Mouse (Mus musculus) embryonic facial prominence, embryonic 15.5 days (tissue): ENCODE measurements around the gene Actn1. TPM values are rescaled to one million over a fixed set of nuclear protein-coding genes. Genes with fewer than 3 reads are reported as not detected.

ENCODE experiments used
- ATAC-seq: fragments of 200-750 bp; cut with Nextera tagmentation; 2 replicates; pipeline ENCODE4 v1.8.0; 2017; ENCODE audit warnings: low read depth, moderate TSS enrichment; ENCODE audit not compliant: insufficient number of reproducible peaks, low FRiP score, low TSS enrichment
- H3K27ac ChIP-seq: fragments of 300-500 bp; sonication (generic); replicated peaks from 2 replicates; pipeline ENCODE4 v1.5.1; 2015; ENCODE audit warnings: mild to moderate bottlenecking, inconsistent platforms
- H3K27me3 ChIP-seq: fragments of 300-500 bp; sonication (generic); 2 replicates; pipeline ENCODE4 v1.6.1; 2015; ENCODE audit warnings: inconsistent platforms
- H3K36me3 ChIP-seq: fragments of 300-500 bp; sonication (generic); 2 replicates; pipeline ENCODE4 v1.6.1; 2015; ENCODE audit warnings: mild to moderate bottlenecking, inconsistent platforms
- H3K4me1 ChIP-seq: fragments of 300-500 bp; sonication (generic); 2 replicates; pipeline ENCODE4 v1.6.1; 2015; ENCODE audit warnings: inconsistent platforms
- H3K4me2 ChIP-seq: fragments of 300-500 bp; sonication (generic); replicated peaks from 2 replicates; pipeline ENCODE4 v1.6.1; 2015; ENCODE audit warnings: mild to moderate bottlenecking, inconsistent platforms
- H3K4me3 ChIP-seq: fragments of 300-500 bp; sonication (generic); replicated peaks from 2 replicates; pipeline ENCODE4 v1.5.1; 2015; ENCODE audit warnings: mild to moderate bottlenecking, inconsistent platforms
- H3K9ac ChIP-seq: fragments of 300-500 bp; sonication (generic); 2 replicates; pipeline ENCODE4 v1.6.1; 2015; ENCODE audit warnings: inconsistent platforms
- H3K9me3 ChIP-seq: fragments of 300-500 bp; sonication (generic); replicated peaks from 2 replicates; pipeline ENCODE4 v1.6.1; 2016; ENCODE audit warnings: inconsistent platforms
- WGBS: fragments of 180-500 bp; shearing (Covaris S2); methylation state at CpG from one replicate; pipeline ENCODE4 v1.1.7; 2015; 5-methylcytosine and 5-hydroxymethylcytosine counted together
- polyA plus RNA-seq: library from polyadenylated mRNA; unstranded; fragments of >200 nt; fragmentation: Nextera tagmentation; extraction: Ambion mirVana; gene quantifications from 2 replicates; pipeline ENCODE4 v1.2.1, GENCODE M21; 2015

Actn1 gene
- polyA plus RNA-seq, 1 experiment from 2014 or later, result 35.6 TPM

- no peak for ATAC-seq
- Histone ChIP-seq H3K9ac (no peak overlapping the region), H3K36me3 (peaks cover 15% of the 10 kb centered on the region), H3K9me3 (no peaks in the 10 kb centered on the region), H3K27me3 (no peaks in the 10 kb centered on the region), H3K4me3 (no peak overlapping the region), H3K27ac (no peak overlapping the region), H3K4me2 (no peak overlapping the region), H3K4me1 (peaks cover 26% of the 10 kb centered on the region)
- WGBS, result 51% methylated on average over 3 of the region's 3 CpGs
These were observed 21.6 kb downstream of the Actn1 start for GRCm38 (mm10) chr12:80238523-80238922.

GRCm38 (mm10) chr12:80235295-80235694 lies 24.9 kb downstream of the Actn1 start:
- Histone ChIP-seq H3K27me3 (no peaks in the 10 kb centered on the region), H3K4me3 (no peak overlapping the region), H3K36me3 (peaks cover 15% of the 10 kb centered on the region), H3K4me2 (no peak overlapping the region), H3K27ac (no peak overlapping the region), H3K9ac (no peak overlapping the region), H3K9me3 (no peaks in the 10 kb centered on the region), H3K4me1 (peaks cover 45% of the 10 kb centered on the region)
- WGBS, result 91% methylated on average over 1 of the region's 1 CpGs
- no peak for ATAC-seq

GRCm38 (mm10) chr12:80234226-80234625 lies 25.9 kb downstream of the Actn1 start:
- Histone ChIP-seq H3K9ac (no peak overlapping the region), H3K27me3 (no peaks in the 10 kb centered on the region), H3K4me3 (no peak overlapping the region), H3K4me2 (no peak overlapping the region), H3K9me3 (no peaks in the 10 kb centered on the region), H3K27ac (no peak overlapping the region), H3K36me3 (peaks cover 15% of the 10 kb centered on the region), H3K4me1 (peaks cover 50% of the 10 kb centered on the region)
- ATAC-seq, result no peak
- WGBS, result 92% methylated on average over 3 of the region's 3 CpGs

- Histone ChIP-seq H3K4me2 (no peak overlapping the region), H3K27ac (peak overlapping the region; percentile 22; the same call in 1 of the 2 replicates), H3K9ac (no peak overlapping the region), H3K4me3 (no peak overlapping the region), H3K36me3 (peaks cover 15% of the 10 kb centered on the region), H3K9me3 (no peaks in the 10 kb centered on the region), H3K27me3 (no peaks in the 10 kb centered on the region), H3K4me1 (peaks cover 52% of the 10 kb centered on the region)
- ATAC-seq, result no peak
- WGBS, result 90% methylated on average over 4 of the region's 4 CpGs
These were observed 27.3 kb downstream of the Actn1 start for GRCm38 (mm10) chr12:80232840-80233218.

GRCm38 (mm10) chr12:80232076-80232839 lies 27.9 kb downstream of the Actn1 start:
- Histone ChIP-seq H3K9me3 (no peaks in the 10 kb centered on the region), H3K36me3 (peaks cover 15% of the 10 kb centered on the region), H3K4me2 (no peak overlapping the region), H3K27me3 (no peaks in the 10 kb centered on the region), H3K9ac (no peak overlapping the region), H3K27ac (peak overlapping the region; percentile 93; the same call in 1 of the 2 replicates), H3K4me3 (no peak overlapping the region), H3K4me1 (peaks cover 53% of the 10 kb centered on the region)
- ATAC-seq, result no peak
- WGBS, result 67% methylated on average over 9 of the region's 9 CpGs

GRCm38 (mm10) chr12:80231317-80231716 lies 28.9 kb downstream of the Actn1 start:
- ATAC-seq, result no peak
- H3K9me3 ChIP-seq, result no peaks in the 10 kb centered on the region
- H3K9ac ChIP-seq, result no peak overlapping the region
- H3K36me3 ChIP-seq, result peaks cover 15% of the 10 kb centered on the region
- WGBS, result 14% methylated on average over 5 of the region's 5 CpGs
- H3K4me2 ChIP-seq, result peak overlapping the region; percentile 37; the same call in 1 of the 2 replicates
- peak overlapping the region; percentile 93 for H3K27ac ChIP-seq
- H3K4me3 ChIP-seq, result no peak overlapping the region
- no peaks in the 10 kb centered on the region for H3K27me3 ChIP-seq
- H3K4me1 ChIP-seq, result peaks cover 58% of the 10 kb centered on the region

- WGBS, result 33% methylated on average over 5 of the region's 5 CpGs
- Histone ChIP-seq H3K9ac (no peak overlapping the region), H3K9me3 (no peaks in the 10 kb centered on the region), H3K4me1 (peaks cover 62% of the 10 kb centered on the region), H3K4me2 (peak overlapping the region; percentile 37), H3K4me3 (0 out of 2 replicates have a peak overlapping the region, but pooled peaks have one; percentile 6), H3K36me3 (peaks cover 15% of the 10 kb centered on the region), H3K27me3 (no peaks in the 10 kb centered on the region), H3K27ac (peak overlapping the region; percentile 93)
- ATAC-seq, result no peak
These were observed 29.3 kb downstream of the Actn1 start for GRCm38 (mm10) chr12:80230854-80231253.

GRCm38 (mm10) chr12:80230111-80230700 lies 30.0 kb downstream of the Actn1 start:
- H3K9me3 ChIP-seq, result no peaks in the 10 kb centered on the region
- 3% methylated on average over 10 of the region's 10 CpGs for WGBS
- H3K9ac ChIP-seq, result no peak overlapping the region
- H3K36me3 ChIP-seq, result peaks cover 15% of the 10 kb centered on the region
- peak overlapping the region; percentile 93 for H3K27ac ChIP-seq
- peak; percentile 85 for ATAC-seq
- peak overlapping the region; percentile 37 for H3K4me2 ChIP-seq
- peaks cover 68% of the 10 kb centered on the region for H3K4me1 ChIP-seq
- H3K4me3 ChIP-seq, result peak overlapping the region; percentile 6; the same call in 1 of the 2 replicates
- no peaks in the 10 kb centered on the region for H3K27me3 ChIP-seq

- Histone ChIP-seq H3K4me1 (peaks cover 78% of the 10 kb centered on the region), H3K36me3 (peaks cover 7% of the 10 kb centered on the region; the same call in 1 of the 2 replicates)
These were observed 31.0 kb downstream of the Actn1 start for GRCm38 (mm10) chr12:80229010-80229800.

GRCm38 (mm10) chr12:80228356-80228755 lies 31.8 kb downstream of the Actn1 start:
- Histone ChIP-seq H3K27ac (peak overlapping the region; percentile 52), H3K9me3 (no peaks in the 10 kb centered on the region), H3K9ac (no peak overlapping the region), H3K27me3 (no peaks in the 10 kb centered on the region), H3K4me1 (peaks cover 86% of the 10 kb centered on the region), H3K4me2 (no peak overlapping the region), H3K4me3 (no peak overlapping the region), H3K36me3 (no peaks in the 10 kb centered on the region)
- WGBS, result 75% methylated on average over 5 of the region's 5 CpGs
- no peak for ATAC-seq

More at GRCm38 (mm10) chr12:80229010-80229800, 31.0 kb downstream of the Actn1 start:
- H3K27me3 ChIP-seq, result no peaks in the 10 kb centered on the region
- H3K27ac ChIP-seq, result peak overlapping the region; percentile 93
- WGBS, result 30% methylated on average over 5 of the region's 5 CpGs
- no peak overlapping the region; the same call in 1 of the 2 replicates for H3K4me3 ChIP-seq
- no peak for ATAC-seq
- H3K9ac ChIP-seq, result no peak overlapping the region
- no peaks in the 10 kb centered on the region for H3K9me3 ChIP-seq
- H3K4me2 ChIP-seq, result peak overlapping the region; percentile 37; the same call in 1 of the 2 replicates

GRCm38 (mm10) chr12:80227835-80228234 lies 32.3 kb downstream of the Actn1 start:
- 22% methylated on average over 3 of the region's 3 CpGs for WGBS
- H3K9me3 ChIP-seq, result no peaks in the 10 kb centered on the region
- no peaks in the 10 kb centered on the region for H3K27me3 ChIP-seq
- no peak overlapping the region for H3K4me3 ChIP-seq
- ATAC-seq, result peak; percentile 29
- H3K9ac ChIP-seq, result no peak overlapping the region
- H3K4me1 ChIP-seq, result peaks cover 90% of the 10 kb centered on the region
- H3K4me2 ChIP-seq, result no peak overlapping the region
- no peaks in the 10 kb centered on the region for H3K36me3 ChIP-seq
- H3K27ac ChIP-seq, result peak overlapping the region; percentile 52; the same call in 1 of the 2 replicates
